Mouse (Mus musculus) MEL (cell line): ENCODE measurements around the gene Dock10.

ENCODE experiments used
- CTCF ChIP-seq, 3 experiments: IDR thresholded peaks in 2 of 3; conservative IDR thresholded peaks in 1 of 3; 2 replicates each; pipeline ENCODE4 v1.5.1; 2011 to 2012; ENCODE audit warnings: low read length in 3 of 3, low read depth in 2 of 3, mild to moderate bottlenecking in 2 of 3, improper control_type of control experiment in 1 of 3, inconsistent platforms in 1 of 3, mixed read lengths in 1 of 3, moderate library complexity in 1 of 3; ENCODE audit not compliant: control insufficient read depth in 1 of 3, insufficient read depth in 1 of 3, poor library complexity in 1 of 3, severe bottlenecking in 1 of 3
- E2F4 ChIP-seq: IDR thresholded peaks from 2 replicates; pipeline ENCODE4 v1.6.1; 2011; ENCODE audit warnings: low read depth, low read length, improper control_type of control experiment, borderline replicate concordance
- EP300 ChIP-seq, 2 experiments: IDR thresholded peaks; 2 replicates each; pipeline ENCODE4 v1.6.1; 2011; ENCODE audit warnings: improper control_type of control experiment in 2 of 2, low read length in 2 of 2, low read depth in 1 of 2, mild to moderate bottlenecking in 1 of 2
- KAT2A ChIP-seq: conservative IDR thresholded peaks from 2 replicates; pipeline ENCODE4 v1.6.1; 2012; ENCODE audit warnings: low read depth, low read length, improper control_type of control experiment, inconsistent platforms
- MYC ChIP-seq: IDR thresholded peaks from 2 replicates; pipeline ENCODE4 v1.6.1; 2011; ENCODE audit warnings: low read depth, mild to moderate bottlenecking, low read length, improper control_type of control experiment, moderate library complexity
- NRF1 ChIP-seq: IDR thresholded peaks from 2 replicates; pipeline ENCODE4 v1.6.1; 2014; ENCODE audit warnings: low read depth, mild to moderate bottlenecking, inconsistent platforms, low read length, improper control_type of control experiment, moderate library complexity; ENCODE audit not compliant: poor library complexity, insufficient read depth, severe bottlenecking
- POLR2A ChIP-seq, 2 experiments: IDR thresholded peaks; 2 replicates each; pipeline ENCODE4 v1.6.1; 2011 to 2012; ENCODE audit warnings: low read length in 2 of 2, mild to moderate bottlenecking in 2 of 2, control low read depth in 1 of 2, improper control_type of control experiment in 1 of 2, low read depth in 1 of 2, moderate library complexity in 1 of 2; ENCODE audit not compliant: control insufficient read depth in 1 of 2, insufficient read depth in 1 of 2, poor library complexity in 1 of 2
- TAL1 ChIP-seq: IDR thresholded peaks from 2 replicates; pipeline ENCODE4 v1.6.1; 2012; ENCODE audit warnings: mild to moderate bottlenecking, inconsistent platforms, low read length, moderate library complexity, mixed read lengths
- ZNF384 ChIP-seq: IDR thresholded peaks from 2 replicates; pipeline ENCODE4 v1.6.1; 2012; ENCODE audit warnings: low read depth, mild to moderate bottlenecking, inconsistent platforms, low read length, improper control_type of control experiment

DNA sequence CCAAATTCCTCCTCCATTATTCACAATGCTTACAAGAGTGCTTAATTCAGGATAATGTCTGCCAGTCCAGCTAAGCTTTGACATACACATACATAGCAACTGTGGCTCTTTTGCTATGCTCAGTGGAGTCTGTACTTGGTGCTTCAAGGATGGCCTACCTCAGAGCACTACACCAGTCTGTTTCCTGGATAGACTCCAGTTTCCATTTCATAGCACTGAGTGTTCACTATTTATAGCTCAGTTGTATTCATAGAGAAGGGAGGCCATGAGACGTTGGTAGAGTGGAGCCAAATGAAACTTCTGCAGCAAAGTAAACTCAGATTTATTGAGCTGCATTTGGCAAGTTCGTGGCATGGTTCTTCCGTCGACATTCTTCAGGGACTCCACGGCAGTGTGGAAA, 274.9 kb downstream of the Dock10 start:
- TF ChIP-seq MYC (no peak), ZNF384 (no peak), EP300 (IDR thresholded peaks at IDR 0.05; ENCODE audit: low read depth in 1 of 2, low read length in 2 of 2) (no peak), CTCF (IDR thresholded peaks at IDR 0.05 in 2 of 3, conservative IDR thresholded peaks at IDR 0.05 in 1 of 3; ENCODE audit: control insufficient read depth in 1 of 3, insufficient read depth in 1 of 3, low read depth in 2 of 3, low read length in 3 of 3, poor library complexity in 1 of 3, severe bottlenecking in 1 of 3) (no peak), POLR2A (IDR thresholded peaks at IDR 0.05; ENCODE audit: control insufficient read depth in 1 of 2, insufficient read depth in 1 of 2, low read depth in 1 of 2, low read length in 2 of 2, poor library complexity in 1 of 2) (no peak), NRF1 (no peak), E2F4 (no peak), TAL1 (no peak), KAT2A (no peak)
